Mouse (Mus musculus) forebrain, embryonic 10.5 days (tissue): ENCODE measurements around the gene Ctrb1. TPM values are rescaled to one million over a fixed set of nuclear protein-coding genes. Genes with fewer than 3 reads are reported as not detected.

ENCODE experiments used
- DNase-seq: peaks from one replicate; pipeline ENCODE4 v3.0.0-alpha.2; 2017; ENCODE audit warnings: low spot score; ENCODE audit errors: extremely low spot score
- H3K27ac ChIP-seq: fragments of 300-500 bp; sonication (generic); 2 replicates; pipeline ENCODE4 v1.5.1; 2016; ENCODE audit warnings: mild to moderate bottlenecking
- H3K27me3 ChIP-seq: fragments of 300-500 bp; sonication (generic); 2 replicates; pipeline ENCODE4 v1.6.1; 2016; ENCODE audit warnings: mild to moderate bottlenecking; ENCODE audit not compliant: poor library complexity, severe bottlenecking
- H3K36me3 ChIP-seq: fragments of 300-500 bp; sonication (generic); replicated peaks from 2 replicates; pipeline ENCODE4 v1.6.1; 2016; ENCODE audit warnings: mild to moderate bottlenecking, moderate library complexity
- H3K4me1 ChIP-seq: fragments of 300-500 bp; sonication (generic); 2 replicates; pipeline ENCODE4 v1.6.1; 2016
- H3K4me3 ChIP-seq: fragments of 300-500 bp; sonication (generic); 2 replicates; pipeline ENCODE4 v1.5.1; 2016; ENCODE audit warnings: mild to moderate bottlenecking, moderate library complexity
- H3K9me3 ChIP-seq: fragments of 300-500 bp; sonication (generic); 2 replicates; pipeline ENCODE4 v1.6.1; 2016; ENCODE audit warnings: mild to moderate bottlenecking, moderate library complexity
- WGBS: fragments of 180-500 bp; shearing (Covaris S2); methylation state at CpG from one replicate; pipeline ENCODE4 v1.1.7; 2016; 5-methylcytosine and 5-hydroxymethylcytosine counted together
- polyA plus RNA-seq: library from polyadenylated mRNA; unstranded; fragments of >200 nt; fragmentation: Nextera tagmentation; extraction: Ambion mirVana; gene quantifications from 2 replicates; pipeline ENCODE4 v1.2.1, GENCODE M21; 2016

Ctrb1 gene
- polyA plus RNA-seq, 1 experiment from 2014 or later = not detected

DNA sequence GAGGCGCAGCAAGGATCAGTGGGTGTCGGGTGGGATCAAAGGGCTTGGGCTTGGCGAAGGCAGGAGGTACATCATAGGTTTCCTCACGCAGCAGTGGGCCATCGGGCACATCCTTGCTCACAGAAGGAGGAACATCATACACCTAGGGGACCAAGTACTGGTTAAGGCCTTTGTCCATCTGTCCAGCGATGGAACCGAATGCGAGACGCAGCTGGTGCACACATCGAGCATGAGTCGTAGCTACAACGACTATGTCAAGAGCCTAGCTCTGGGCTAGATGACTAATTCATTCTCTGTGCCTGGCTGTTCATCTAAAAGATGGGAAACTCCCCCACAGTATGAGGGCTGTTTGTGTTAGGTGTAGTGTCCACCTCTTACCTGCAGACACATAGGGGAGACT, 23.5 kb upstream of the Ctrb1 start:
- no peaks in the 10 kb centered on the region for H3K27me3 ChIP-seq
- WGBS = 95% methylated on average over 12 of the region's 12 CpGs
- no peak for DNase-seq

DNA sequence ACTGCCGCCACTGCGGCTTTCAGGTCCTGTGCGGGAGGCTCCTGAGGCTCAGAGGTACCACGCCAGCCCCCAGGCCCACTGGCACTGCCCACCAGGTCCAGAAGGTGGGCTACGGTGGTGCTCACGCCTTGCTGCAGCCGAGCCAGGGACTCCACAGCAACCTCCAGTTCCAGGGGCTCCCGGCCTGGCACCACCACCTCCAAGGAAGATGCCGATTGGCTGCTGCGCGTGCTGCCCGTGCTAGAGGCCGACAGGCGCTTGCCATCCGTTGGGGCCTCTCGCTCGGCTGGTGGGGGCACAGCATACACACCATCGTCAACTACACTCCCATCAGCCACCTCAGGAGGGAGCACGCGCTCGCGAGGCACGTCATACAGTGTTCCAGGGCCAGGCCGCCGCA, 23.0 kb upstream of the Ctrb1 start:
- H3K4me3 ChIP-seq = no peak overlapping the region
- DNase-seq = no peak
- no peaks in the 10 kb centered on the region for H3K27me3 ChIP-seq
- 94% methylated on average over 25 of the region's 25 CpGs for WGBS
- H3K36me3 ChIP-seq = peaks cover 95% of the 10 kb centered on the region
- peaks cover 28% of the 10 kb centered on the region for H3K4me1 ChIP-seq
- H3K27ac ChIP-seq = no peak overlapping the region
- no peaks in the 10 kb centered on the region for H3K9me3 ChIP-seq

More for the DNA sequence above, 23.5 kb upstream of the Ctrb1 start:
- peaks cover 28% of the 10 kb centered on the region for H3K4me1 ChIP-seq
- H3K4me3 ChIP-seq = no peak overlapping the region
- no peaks in the 10 kb centered on the region for H3K9me3 ChIP-seq
- no peak overlapping the region for H3K27ac ChIP-seq
- H3K36me3 ChIP-seq = peaks cover 95% of the 10 kb centered on the region

GRCm38 (mm10) chr8:111713291-111713690, 22.5 kb upstream of the Ctrb1 start:
- H3K36me3 ChIP-seq = peaks cover 97% of the 10 kb centered on the region
- 94% methylated on average over 11 of the region's 11 CpGs for WGBS
- no peak for DNase-seq
- peaks cover 28% of the 10 kb centered on the region for H3K4me1 ChIP-seq
- no peak overlapping the region for H3K27ac ChIP-seq
- H3K27me3 ChIP-seq = no peaks in the 10 kb centered on the region
- H3K4me3 ChIP-seq = no peak overlapping the region
- no peaks in the 10 kb centered on the region for H3K9me3 ChIP-seq

- Histone ChIP-seq H3K4me1 (peaks cover 21% of the 10 kb centered on the region), H3K27me3 (no peaks in the 10 kb centered on the region), H3K9me3 (no peaks in the 10 kb centered on the region), H3K27ac (no peak overlapping the region), H3K4me3 (no peak overlapping the region), H3K36me3 (peaks cover 96% of the 10 kb centered on the region)
- WGBS = 78% methylated on average over 6 of the region's 6 CpGs
- no peak for DNase-seq
Observed at GRCm38 (mm10) chr8:111712588-111712987, 21.8 kb upstream of the Ctrb1 start.

DNA sequence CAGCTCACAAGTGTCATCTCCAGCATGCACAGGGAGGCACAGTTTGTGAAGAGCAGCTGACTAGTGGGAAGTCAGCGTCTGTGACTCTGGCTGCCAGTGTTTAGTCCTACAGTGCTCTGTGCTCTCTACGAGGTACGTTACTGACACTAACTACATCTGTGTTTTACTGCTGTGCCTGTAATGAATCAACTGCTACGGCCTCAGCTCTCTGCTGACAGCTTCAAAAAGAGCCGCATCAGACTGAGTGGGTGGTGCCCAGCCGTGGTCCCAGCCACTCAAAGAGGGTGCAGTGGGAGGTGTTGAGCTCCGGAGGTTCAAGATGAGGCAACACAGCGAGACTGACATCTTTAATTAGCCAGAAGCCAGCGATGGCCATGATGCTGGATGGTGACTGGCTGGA, 21.3 kb upstream of the Ctrb1 start:
- 87% methylated on average over 9 of the region's 9 CpGs for WGBS
- no peak for DNase-seq
- Histone ChIP-seq H3K9me3 (no peaks in the 10 kb centered on the region), H3K4me1 (peaks cover 17% of the 10 kb centered on the region), H3K27me3 (no peaks in the 10 kb centered on the region), H3K36me3 (peaks cover 97% of the 10 kb centered on the region), H3K4me3 (no peak overlapping the region), H3K27ac (no peak overlapping the region)

GRCm38 (mm10) chr8:111710777-111711485, 20.1 kb upstream of the Ctrb1 start:
- DNase-seq = no peak
- Histone ChIP-seq H3K36me3 (peaks cover 85% of the 10 kb centered on the region), H3K27ac (no peak overlapping the region), H3K9me3 (no peaks in the 10 kb centered on the region), H3K4me3 (no peak overlapping the region), H3K27me3 (no peaks in the 10 kb centered on the region), H3K4me1 (peaks cover 10% of the 10 kb centered on the region)
- 94% methylated on average over 20 of the region's 20 CpGs for WGBS

- H3K9me3 ChIP-seq = no peaks in the 10 kb centered on the region
- WGBS = 90% methylated on average over 1 of the region's 1 CpGs
- H3K4me3 ChIP-seq = no peak overlapping the region
- peaks cover 68% of the 10 kb centered on the region for H3K36me3 ChIP-seq
- DNase-seq = no peak
- no peaks in the 10 kb centered on the region for H3K27me3 ChIP-seq
- no peak overlapping the region for H3K27ac ChIP-seq
- peaks cover 14% of the 10 kb centered on the region; the same call in 1 of the 2 replicates for H3K4me1 ChIP-seq
Observed at GRCm38 (mm10) chr8:111709223-111709622, 18.4 kb upstream of the Ctrb1 start.

GRCm38 (mm10) chr8:111708265-111708664, 17.5 kb upstream of the Ctrb1 start:
- H3K27me3 ChIP-seq = no peaks in the 10 kb centered on the region
- H3K9me3 ChIP-seq = no peaks in the 10 kb centered on the region
- H3K4me3 ChIP-seq = no peak overlapping the region
- peaks cover 59% of the 10 kb centered on the region for H3K36me3 ChIP-seq
- H3K27ac ChIP-seq = no peak overlapping the region
- H3K4me1 ChIP-seq = peaks cover 14% of the 10 kb centered on the region; the same call in 1 of the 2 replicates
- DNase-seq = no peak
- 87% methylated on average over 6 of the region's 6 CpGs for WGBS

GRCm38 (mm10) chr8:111705699-111706098, 14.9 kb upstream of the Ctrb1 start:
- Histone ChIP-seq H3K27ac (0 out of 2 replicates have a peak overlapping the region, but pooled peaks have one; percentile 25), H3K36me3 (peaks cover 33% of the 10 kb centered on the region), H3K4me3 (no peak overlapping the region), H3K4me1 (peaks cover 14% of the 10 kb centered on the region; the same call in 1 of the 2 replicates), H3K27me3 (no peaks in the 10 kb centered on the region), H3K9me3 (no peaks in the 10 kb centered on the region)
- DNase-seq = no peak
- WGBS = 66% methylated on average over 5 of the region's 5 CpGs

DNA sequence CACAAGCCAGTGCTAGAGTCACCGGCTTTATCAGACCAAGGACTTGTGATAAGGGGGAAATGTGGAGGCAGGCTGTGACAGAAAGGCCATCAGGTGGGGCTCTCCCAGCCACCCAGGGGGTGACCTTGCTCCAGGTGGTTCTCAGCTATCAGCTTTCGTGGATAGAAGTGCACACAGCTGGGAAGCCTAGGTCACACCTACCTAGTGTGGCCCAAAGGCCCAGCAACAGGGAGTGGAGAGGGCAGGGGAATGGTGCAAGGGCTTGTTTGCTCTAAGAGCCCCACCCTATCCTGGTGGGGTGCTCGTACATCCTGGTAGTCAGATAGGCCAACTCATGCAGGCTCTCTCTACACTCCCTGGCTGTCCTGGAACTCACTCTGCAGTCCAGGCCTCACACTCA, 14.4 kb upstream of the Ctrb1 start:
- Histone ChIP-seq H3K27me3 (no peaks in the 10 kb centered on the region), H3K9me3 (no peaks in the 10 kb centered on the region), H3K4me1 (peaks cover 14% of the 10 kb centered on the region; the same call in 1 of the 2 replicates), H3K4me3 (no peak overlapping the region), H3K36me3 (peaks cover 28% of the 10 kb centered on the region), H3K27ac (0 out of 2 replicates have a peak overlapping the region, but pooled peaks have one; percentile 25)
- DNase-seq = no peak
- 71% methylated on average over 3 of the region's 3 CpGs for WGBS

- peaks cover 22% of the 10 kb centered on the region for H3K36me3 ChIP-seq
- whole genome bisulfite sequencing = 94% methylated on average over 12 of the region's 12 CpGs
- H3K9me3 ChIP-seq = no peaks in the 10 kb centered on the region
- no peak overlapping the region for H3K4me3 ChIP-seq
- DNase-seq = no peak
- peaks cover 14% of the 10 kb centered on the region; the same call in 1 of the 2 replicates for H3K4me1 ChIP-seq
- no peaks in the 10 kb centered on the region for H3K27me3 ChIP-seq
- H3K27ac ChIP-seq = no peak overlapping the region
Observed at GRCm38 (mm10) chr8:111704585-111704984, 13.8 kb upstream of the Ctrb1 start.

- 85% methylated on average over 9 of the region's 9 CpGs for WGBS
- no peak overlapping the region for H3K4me3 ChIP-seq
- H3K4me1 ChIP-seq = peaks cover 16% of the 10 kb centered on the region; the same call in 1 of the 2 replicates
- no peaks in the 10 kb centered on the region for H3K9me3 ChIP-seq
- no peak overlapping the region for H3K27ac ChIP-seq
- no peak for DNase-seq
- no peaks in the 10 kb centered on the region for H3K27me3 ChIP-seq
- no peaks in the 10 kb centered on the region for H3K36me3 ChIP-seq
Observed at GRCm38 (mm10) chr8:111701380-111701779, 10.6 kb upstream of the Ctrb1 start.

DNA sequence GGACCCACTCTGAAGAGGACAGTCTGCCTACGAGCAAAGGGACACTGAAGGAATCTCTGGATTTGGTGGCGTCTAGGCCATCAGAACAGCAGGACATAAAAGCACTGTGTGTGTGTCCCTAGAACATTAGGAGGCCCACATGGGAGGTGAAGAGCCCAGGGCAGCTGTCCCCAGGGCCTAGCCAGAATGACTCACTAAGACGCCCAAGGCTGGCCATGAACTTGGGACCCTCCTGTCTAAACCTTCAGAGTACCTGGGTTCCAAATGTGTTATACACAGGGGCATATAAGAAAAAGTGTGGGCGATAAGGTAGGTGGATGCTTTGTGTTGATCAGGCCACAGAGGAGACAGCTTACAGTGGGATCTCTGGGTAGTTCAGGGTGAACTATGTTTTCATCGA, 9.9 kb upstream of the Ctrb1 start:
- no peaks in the 10 kb centered on the region for H3K9me3 ChIP-seq
- H3K4me1 ChIP-seq = peaks cover 12% of the 10 kb centered on the region; the same call in 1 of the 2 replicates
- no peak overlapping the region for H3K4me3 ChIP-seq
- 90% methylated on average over 5 of the region's 5 CpGs for WGBS
- H3K36me3 ChIP-seq = no peaks in the 10 kb centered on the region
- H3K27me3 ChIP-seq = no peaks in the 10 kb centered on the region
- no peak overlapping the region for H3K27ac ChIP-seq
- DNase-seq = no peak
